Mouse (Mus musculus): Measurements from ENCODE around the gene Tfr2.

Gene Tfr2

GRCm38 (mm10) chr5:137569665-137570064 lies at the start of gene Tfr2:
TSS of gene Tfr2 (plus strand) at chr5:137569840.
- peak; percentile 87 to 90 for DNase-seq (ENCODE audit: low spot score in 2 of 2)

- DNase-seq (ENCODE audit: low spot score in 2 of 2): no peak
Observed at GRCm38 (mm10) chr5:137521861-137522260, 47.8 kb upstream of the Tfr2 start.

- no peak for DNase-seq (ENCODE audit: low spot score in 2 of 2)
Observed at GRCm38 (mm10) chr5:137522711-137523110, 46.9 kb upstream of the Tfr2 start.

GRCm38 (mm10) chr5:137523396-137524250 lies 46.0 kb upstream of the Tfr2 start:
- no peak for DNase-seq (ENCODE audit: low spot score in 2 of 2)

GRCm38 (mm10) chr5:137524251-137524515 lies 45.5 kb upstream of the Tfr2 start:
- no peak for DNase-seq (ENCODE audit: low spot score in 2 of 2)

GRCm38 (mm10) chr5:137524671-137525070 lies 45.0 kb upstream of the Tfr2 start:
- DNase-seq (ENCODE audit: low spot score in 2 of 2): no peak

GRCm38 (mm10) chr5:137525511-137525910 lies 44.1 kb upstream of the Tfr2 start:
- no peak for DNase-seq (ENCODE audit: low spot score in 2 of 2)

- peak; percentile 58 to 79 for DNase-seq (ENCODE audit: low spot score in 2 of 2)
Observed at GRCm38 (mm10) chr5:137526192-137526936, 43.3 kb upstream of the Tfr2 start.

- DNase-seq (ENCODE audit: low spot score in 2 of 2): no peak
Observed at GRCm38 (mm10) chr5:137527413-137527812, 42.2 kb upstream of the Tfr2 start.

- DNase-seq (ENCODE audit: low spot score in 2 of 2): no peak
Observed at GRCm38 (mm10) chr5:137528247-137528968, 41.2 kb upstream of the Tfr2 start.

GRCm38 (mm10) chr5:137529221-137529995 lies 40.2 kb upstream of the Tfr2 start:
- no peak for DNase-seq (ENCODE audit: low spot score in 2 of 2)

GRCm38 (mm10) chr5:137530075-137530474 lies 39.6 kb upstream of the Tfr2 start:
- DNase-seq (ENCODE audit: low spot score in 2 of 2): no peak

- peak; percentile 62 to 74 for DNase-seq (ENCODE audit: low spot score in 2 of 2)
Observed at GRCm38 (mm10) chr5:137530588-137531413, 38.8 kb upstream of the Tfr2 start.

- DNase-seq (ENCODE audit: low spot score in 2 of 2): peak; percentile 62 to 85
Observed at GRCm38 (mm10) chr5:137531414-137532130, 38.1 kb upstream of the Tfr2 start.

GRCm38 (mm10) chr5:137532131-137532807 lies 37.4 kb upstream of the Tfr2 start:
- peak in 1 of 2 experiments; percentile 77 for DNase-seq (ENCODE audit: low spot score in 2 of 2)

- DNase-seq (ENCODE audit: low spot score in 2 of 2): no peak
Observed at GRCm38 (mm10) chr5:137532808-137533116, 36.9 kb upstream of the Tfr2 start.

- DNase-seq (ENCODE audit: low spot score in 2 of 2): peak; percentile 99
Observed at GRCm38 (mm10) chr5:137533117-137533827, 36.4 kb upstream of the Tfr2 start, which contains the start of the genes Epo and Gnb2. TSS of gene Epo (minus strand) at chr5:137533242. TSS of gene Gnb2 (minus strand) at chr5:137533510.

- no peak for DNase-seq (ENCODE audit: low spot score in 2 of 2)
Observed at GRCm38 (mm10) chr5:137534762-137535161, 34.9 kb upstream of the Tfr2 start.

- DNase-seq (ENCODE audit: low spot score in 2 of 2): no peak
Observed at GRCm38 (mm10) chr5:137535318-137535717, 34.3 kb upstream of the Tfr2 start.

Data from spleen, postnatal 4 days (tissue).